In the genomic region with DNA sequence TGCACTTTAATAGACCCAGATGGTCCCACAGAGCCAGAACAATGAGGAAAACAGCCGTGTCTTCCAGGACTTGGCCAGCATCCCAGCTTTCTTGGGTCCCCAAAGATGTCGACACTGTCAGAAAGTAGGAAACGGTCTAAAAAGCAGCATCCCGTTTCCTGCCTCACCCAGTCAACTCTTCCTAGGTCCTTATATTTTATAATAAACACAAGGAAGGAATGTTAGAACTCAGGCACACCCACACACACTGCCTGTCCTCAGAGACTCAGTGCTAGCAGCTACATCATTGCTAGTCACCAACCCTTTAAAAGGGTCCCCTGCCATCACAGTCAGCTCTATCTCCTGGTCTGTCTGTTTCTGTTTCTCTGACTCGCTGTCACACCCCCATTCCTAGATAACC, we compare ENCODE assay signal across 25 mouse cellular contexts. TPM values are rescaled to one million over a fixed set of nuclear protein-coding genes. Genes with fewer than 3 reads are reported as not detected.
A peak's percentile ranks its signal among the peaks of the same experiment; 100 is the strongest.
DNase-seq lines count a peak whose midpoint lies in the region; ATAC-seq and TF ChIP-seq lines count a peak whose summit lies in the region.
"Had no signal": no experiment of that assay in that cellular context is flagged by ENCODE, and none has a peak within 500 bp of the region (broad histone marks: within the 10 kb centered on the region; RNA-seq: fewer than 3 reads in every experiment).

No protein-coding gene starts in this region.

- no peaks in the 10 kb centered on the region for H3K9me3 ChIP-seq in heart, postnatal 0 days (replicated peaks; ENCODE audit: control insufficient read depth, low read length)
- no peaks in the 10 kb centered on the region for H3K9me3 ChIP-seq in limb, embryonic 14.5 days (ENCODE audit: control insufficient read depth, low read length)
- H3K9me3 ChIP-seq: embryonic facial prominence, embryonic 15.5 days; forebrain, embryonic 15.5 days; neural tube, embryonic 15.5 days had no signal

- H3K36me3 ChIP-seq in heart, postnatal 0 days (replicated peaks; ENCODE audit: control insufficient read depth, insufficient read depth, low read length) = no peaks in the 10 kb centered on the region
- no peaks in the 10 kb centered on the region for H3K36me3 ChIP-seq in limb, embryonic 14.5 days (ENCODE audit: control insufficient read depth, insufficient read depth, low read length)
- H3K36me3 ChIP-seq: embryonic facial prominence, embryonic 15.5 days; forebrain, embryonic 15.5 days; heart, embryonic 15.5 days; neural tube, embryonic 15.5 days had no signal

- H3K4me2 ChIP-seq in heart, postnatal 0 days (ENCODE audit: low read depth, low read length) = no peak overlapping the region
- no peak overlapping the region for H3K4me2 ChIP-seq in limb, embryonic 14.5 days (replicated peaks; ENCODE audit: low read depth, low read length, severe bottlenecking)
- H3K4me2 ChIP-seq: embryonic facial prominence, embryonic 15.5 days; forebrain, embryonic 15.5 days; heart, embryonic 15.5 days; hindbrain, embryonic 14.5 days; liver, embryonic 11.5 days; midbrain, embryonic 11.5 days; neural tube, embryonic 15.5 days had no signal

- intact Hi-C loops in heart, postnatal 36 days (cut with DNase I) = no loop called here
- intact Hi-C loops in heart, postnatal 14 days (cut with DNase I) = no loop called here

- H3K4me3 ChIP-seq in heart, postnatal 0 days (ENCODE audit: low read depth, low read length) = no peak overlapping the region
- no peak overlapping the region for H3K4me3 ChIP-seq in limb, embryonic 14.5 days (replicated peaks; ENCODE audit: low read length)
- H3K4me3 ChIP-seq: embryonic facial prominence, embryonic 15.5 days; forebrain, embryonic 15.5 days; heart, embryonic 15.5 days; neural tube, embryonic 15.5 days had no signal

- H3K27me3 ChIP-seq in heart, postnatal 0 days (ENCODE audit: control insufficient read depth, insufficient read depth, low read length) = no peaks in the 10 kb centered on the region
- no peaks in the 10 kb centered on the region for H3K27me3 ChIP-seq in limb, embryonic 14.5 days (ENCODE audit: control insufficient read depth, insufficient read depth, low read length)
- H3K27me3 ChIP-seq: embryonic facial prominence, embryonic 15.5 days; forebrain, embryonic 15.5 days; heart, embryonic 15.5 days; neural tube, embryonic 15.5 days had no signal

- no peak overlapping the region for H3K9ac ChIP-seq in heart, postnatal 0 days (replicated peaks; ENCODE audit: low read depth, low read length)
- H3K9ac ChIP-seq in limb, embryonic 14.5 days (ENCODE audit: low read depth, low read length, severe bottlenecking) = no peak overlapping the region
- H3K9ac ChIP-seq: embryonic facial prominence, embryonic 15.5 days; forebrain, embryonic 15.5 days; heart, embryonic 15.5 days; hindbrain, embryonic 14.5 days; liver, postnatal 0 days; neural tube, embryonic 15.5 days had no signal

- peak; percentile 40 for ATAC-seq in heart, postnatal 0 days (ENCODE audit: insufficient read depth, low read depth)
- ATAC-seq in limb, embryonic 14.5 days (ENCODE audit: low FRiP score, low read depth) = peak; percentile 44; the same call in 1 of the 2 replicates
- no peak for ATAC-seq in erythroid progenitor cell, adult 5-6 weeks (replicated peaks; ENCODE audit: low FRiP score, poor library complexity, severe bottlenecking)
- ATAC-seq: forebrain, embryonic 15.5 days; liver, postnatal 0 days; lung, postnatal 0 days had no signal

- TF ChIP-seq EP300 in heart, postnatal 0 days (IDR thresholded peaks at IDR 0.05; ENCODE audit: low read depth) = no peak

- no peak for TF ChIP-seq CTCF in heart, postnatal 0 days (IDR thresholded peaks at IDR 0.05; ENCODE audit: low read depth)

- 0 out of 2 replicates have a peak overlapping the region, but pooled peaks have one; percentile 20 for H3K27ac ChIP-seq in heart, postnatal 0 days (ENCODE audit: low read depth)
- H3K27ac ChIP-seq in limb, embryonic 14.5 days (replicated peaks; ENCODE audit: low read depth, low read length) = no peak overlapping the region
- H3K27ac ChIP-seq: embryonic facial prominence, embryonic 15.5 days; forebrain, embryonic 15.5 days; heart, embryonic 15.5 days; hindbrain, embryonic 14.5 days; macrophage; neural tube, embryonic 15.5 days had no signal

- WGBS in heart, postnatal 0 days = 26% methylated on average over 5 of the region's 5 CpGs
- 45% methylated on average over 5 of the region's 5 CpGs for WGBS in limb, embryonic 14.5 days

- DNase-seq in heart, postnatal 0 days (ENCODE audit: low spot score) = no peak
- DNase-seq in heart, postnatal 36 days = no peak
- DNase-seq in kidney, postnatal 36 days = peak; percentile 7 to 15
- DNase-seq in kidney, adult 11 months = no peak
- peak; percentile 11 to 19 for DNase-seq in heart, postnatal 14 days
- peak; percentile 6 for DNase-seq in limb, embryonic 14.5 days (ENCODE audit: low spot score)
- DNase-seq: adrenal gland, adult 8-10 months; cerebellum, adult 2 months; cerebellum, postnatal 36 days; embryo, embryonic 11 days; layer of hippocampus, adult 9-11 months; liver, postnatal 0 days; right cerebral cortex, adult 18-20 months; right cerebral cortex, postnatal 4 days; thymus, postnatal 25 days had no signal

- H3K4me1 ChIP-seq in heart, postnatal 0 days (ENCODE audit: control insufficient read depth, insufficient read depth) = no peaks in the 10 kb centered on the region
- H3K4me1 ChIP-seq in limb, embryonic 14.5 days (ENCODE audit: control insufficient read depth, insufficient read depth, low read length) = no peaks in the 10 kb centered on the region
- H3K4me1 ChIP-seq: embryonic facial prominence, embryonic 15.5 days; forebrain, embryonic 15.5 days; heart, embryonic 15.5 days; neural tube, embryonic 15.5 days had no signal

- TF ChIP-seq POLR2A in limb, embryonic 14.5 days (IDR thresholded peaks at IDR 0.05; ENCODE audit: borderline replicate concordance, extremely low read depth, insufficient read depth, insufficient read length) = no peak

RNA-seq across cellular contexts. Expression of a gene that starts 35.7 kb away (rescaled TPM):
- total RNA-seq in heart, postnatal 0 days (2014; rRNA removed; ENCODE audit: low replicate concordance) = 13.1 and 16.9 TPM in 2 replicates
- 8.2 and 8.3 TPM in 2 replicates for polyA plus RNA-seq in heart, postnatal 0 days (2015; fragmentation: Nextera tagmentation; extraction: Ambion mirVana)
- 10 to 100 TPM; 15.0 to 17.2 TPM for total RNA-seq in heart, postnatal 36 days (2021)
- total RNA-seq in heart, postnatal 14 days (2021) = 10 to 100 TPM; 17.3 to 17.6 TPM
- 10.7 and 14.1 TPM in 2 replicates for polyA plus RNA-seq in limb, embryonic 14.5 days (2012; rRNA removed)
- 16.2 and 17.9 TPM in 2 replicates for polyA plus RNA-seq in limb, embryonic 14.5 days (2014; fragmentation: Nextera tagmentation; extraction: Ambion mirVana)
- 4.3 and 4.6 TPM in 2 replicates for total RNA-seq in erythroid progenitor cell, adult 5-6 weeks (2015; ENCODE audit: low replicate concordance)
- 3.0 and 4.6 TPM in 2 replicates for total RNA-seq in erythroid progenitor cell, adult 5-6 weeks (2017; ENCODE audit: low replicate concordance)

Comparison
In these comparisons a context has a peak if more than half of its experiments do, and no peak if none do; other contexts are left out.
1. DNase-seq: peak in kidney, postnatal 36 days (2 of 2), heart, postnatal 14 days (2 of 2) and limb, embryonic 14.5 days (single experiment); none in heart, postnatal 0 days (single experiment), heart, postnatal 36 days (0 of 2) and kidney, adult 11 months (single experiment).